Mouse (Mus musculus) thymus, adult 2 months (tissue): ENCODE results near the gene Arl4a. TPM values are rescaled to one million over a fixed set of nuclear protein-coding genes. Genes with fewer than 3 reads are reported as not detected.

Source experiments
- DNase-seq: peaks from one replicate; pipeline ENCODE4 v3.0.0; 2021
- H3K27ac ChIP-seq: fragments of 200-500 bp; 2 replicates; pipeline ENCODE4 v1.5.1; 2012; ENCODE audit warnings: low read length, control low read depth; ENCODE audit not compliant: control insufficient read depth, insufficient read depth
- H3K27me3 ChIP-seq: fragments of 200-500 bp; 2 replicates; pipeline ENCODE4 v1.6.1; 2012; ENCODE audit warnings: mild to moderate bottlenecking, low read length, moderate library complexity, mixed read lengths; ENCODE audit not compliant: control insufficient read depth, insufficient read depth
- H3K36me3 ChIP-seq: fragments of 200-500 bp; 2 replicates; pipeline ENCODE4 v1.6.1; 2012; ENCODE audit warnings: mild to moderate bottlenecking, low read length, moderate library complexity; ENCODE audit not compliant: control insufficient read depth, insufficient read depth
- H3K4me1 ChIP-seq: fragments of 200-500 bp; replicated peaks from 2 replicates; pipeline ENCODE4 v1.6.1; 2012; ENCODE audit warnings: low read length; ENCODE audit not compliant: control insufficient read depth, insufficient read depth
- H3K4me3 ChIP-seq: fragments of 200-500 bp; 2 replicates; pipeline ENCODE4 v1.5.1; 2012; ENCODE audit warnings: mild to moderate bottlenecking, low read length, control low read depth, moderate library complexity; ENCODE audit not compliant: control insufficient read depth, insufficient read depth
- CTCF ChIP-seq: fragments of 200-500 bp; IDR thresholded peaks from 2 replicates; pipeline ENCODE4 v1.5.1; 2012; ENCODE audit warnings: mild to moderate bottlenecking, control low read depth, low read length, moderate library complexity, borderline replicate concordance; ENCODE audit not compliant: control insufficient read depth, poor library complexity, insufficient read depth; ENCODE audit errors: extremely low read depth
- POLR2A ChIP-seq: fragments of 200-500 bp; IDR thresholded peaks from 2 replicates; pipeline ENCODE4 v1.6.1; 2012; ENCODE audit warnings: mild to moderate bottlenecking, low read length, control low read depth, moderate library complexity; ENCODE audit not compliant: control insufficient read depth, poor library complexity, insufficient read depth; ENCODE audit errors: extremely low read depth
- WGBS: fragments of 180-500 bp; shearing (Covaris S2); methylation state at CpG from one replicate; pipeline ENCODE4 v1.1.7; 2018; 5-methylcytosine and 5-hydroxymethylcytosine counted together
- polyA plus RNA-seq: library from polyadenylated mRNA; depleted of rRNA; stranded (reverse); fragments of >200 nt; gene quantifications from 2 replicates; pipeline ENCODE4 v1.2.3, GENCODE M21; 2012

Gene Arl4a
- polyA plus RNA-seq, 1 experiment, result 5.6 TPM

DNA sequence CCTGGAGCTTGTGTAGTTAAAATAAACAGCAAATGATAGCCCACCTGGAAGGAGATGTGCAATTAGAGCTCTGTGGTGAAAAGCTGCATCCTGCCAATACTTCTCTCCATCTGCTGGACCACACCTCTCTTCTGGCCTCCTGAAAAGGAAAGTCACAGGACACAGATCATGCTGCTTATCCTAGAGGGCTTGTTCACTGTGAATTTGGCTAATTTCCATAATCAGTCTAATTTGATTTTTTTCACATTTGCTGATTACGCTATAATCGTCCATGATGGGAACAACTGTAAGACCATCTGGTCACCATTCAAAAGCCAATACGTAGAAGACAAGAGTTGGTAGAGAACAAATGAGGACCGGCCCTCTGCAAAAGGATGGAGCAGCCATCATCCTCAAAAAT lies 50.6 kb downstream of the Arl4a start:
- Histone ChIP-seq H3K36me3 (no peaks in the 10 kb centered on the region), H3K27ac (no peak overlapping the region), H3K4me3 (no peak overlapping the region), H3K4me1 (no peaks in the 10 kb centered on the region), H3K27me3 (no peaks in the 10 kb centered on the region)
- TF ChIP-seq CTCF (no peak), POLR2A (no peak)
- 94% methylated on average over 4 of the region's 4 CpGs for whole genome bisulfite sequencing
- DNase-seq, result no peak

DNA sequence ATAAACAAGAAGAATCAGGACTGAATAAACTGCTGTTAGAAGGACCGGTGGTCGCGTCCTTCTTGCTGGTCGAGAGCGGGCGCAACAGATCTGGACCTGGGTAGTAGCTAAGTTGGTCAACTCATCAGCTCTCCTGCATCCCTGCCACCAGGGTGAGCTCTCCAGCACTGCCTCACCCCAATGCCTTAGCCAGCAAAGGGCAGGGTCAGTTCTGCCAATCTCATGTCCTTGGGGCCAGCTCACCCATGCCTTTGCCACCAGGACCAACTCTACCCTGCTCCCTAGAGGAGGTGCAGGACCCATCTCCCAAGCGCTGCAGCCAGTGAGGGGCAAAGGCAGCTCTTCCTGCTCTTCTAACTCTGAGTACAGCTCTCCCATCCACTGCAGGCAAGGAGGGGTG lies 52.2 kb downstream of the Arl4a start:
- Histone ChIP-seq H3K4me1 (no peaks in the 10 kb centered on the region), H3K36me3 (no peaks in the 10 kb centered on the region), H3K27ac (no peak overlapping the region), H3K4me3 (no peak overlapping the region), H3K27me3 (no peaks in the 10 kb centered on the region)
- DNase-seq, result no peak
- TF ChIP-seq POLR2A, result no peak
- no peak for TF ChIP-seq CTCF
- 98% methylated on average over 7 of the region's 7 CpGs for WGBS

DNA sequence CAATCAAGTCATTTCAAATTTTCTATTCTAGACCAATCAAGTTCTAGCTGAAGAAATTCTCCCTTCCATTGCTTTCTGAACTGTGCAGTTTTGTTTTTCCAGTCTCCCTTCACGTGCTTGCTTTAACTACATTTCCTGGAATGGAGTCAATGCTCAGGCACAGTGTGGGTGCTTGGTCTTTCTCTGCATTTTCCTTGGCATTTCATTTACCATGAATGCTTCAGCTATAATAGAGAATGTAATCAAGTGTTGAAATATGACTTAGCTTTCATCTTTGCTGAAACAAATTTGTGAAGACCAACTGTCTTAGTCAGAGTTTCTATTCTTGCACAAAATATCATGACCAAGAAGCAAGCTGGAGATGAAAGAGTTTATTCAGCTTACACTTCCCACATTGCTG lies 58.0 kb downstream of the Arl4a start:
- Histone ChIP-seq H3K27me3 (no peaks in the 10 kb centered on the region), H3K27ac (no peak overlapping the region), H3K4me1 (no peaks in the 10 kb centered on the region), H3K36me3 (no peaks in the 10 kb centered on the region), H3K4me3 (no peak overlapping the region)
- whole genome bisulfite sequencing, result 93% methylated on average over 1 of the region's 1 CpGs
- TF ChIP-seq POLR2A (no peak), CTCF (no peak)
- no peak for DNase-seq

DNA sequence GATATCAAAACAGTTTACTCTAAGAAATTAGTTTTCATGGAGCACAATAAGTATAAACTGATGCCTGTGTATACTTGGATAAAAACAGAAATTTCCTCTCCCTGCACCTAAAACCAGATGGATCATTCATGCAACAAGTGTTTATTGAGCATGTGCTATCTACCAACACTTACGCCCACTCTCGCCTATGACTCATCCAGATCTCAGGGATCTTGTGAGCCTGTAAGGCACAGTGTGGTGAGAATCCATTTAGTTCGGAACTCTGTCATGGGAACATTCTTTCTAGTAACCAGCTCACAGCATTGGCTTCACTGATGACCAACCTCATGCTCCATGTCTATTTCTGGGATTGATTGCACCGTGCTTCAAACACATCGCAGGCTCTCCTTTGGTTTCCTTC lies 58.8 kb downstream of the Arl4a start:
- Histone ChIP-seq H3K27me3 (no peaks in the 10 kb centered on the region), H3K27ac (no peak overlapping the region), H3K36me3 (no peaks in the 10 kb centered on the region), H3K4me1 (no peaks in the 10 kb centered on the region), H3K4me3 (no peak overlapping the region)
- 97% methylated on average over 5 of the region's 5 CpGs for WGBS
- TF ChIP-seq CTCF, result no peak
- TF ChIP-seq POLR2A, result no peak
- DNase-seq, result no peak

DNA sequence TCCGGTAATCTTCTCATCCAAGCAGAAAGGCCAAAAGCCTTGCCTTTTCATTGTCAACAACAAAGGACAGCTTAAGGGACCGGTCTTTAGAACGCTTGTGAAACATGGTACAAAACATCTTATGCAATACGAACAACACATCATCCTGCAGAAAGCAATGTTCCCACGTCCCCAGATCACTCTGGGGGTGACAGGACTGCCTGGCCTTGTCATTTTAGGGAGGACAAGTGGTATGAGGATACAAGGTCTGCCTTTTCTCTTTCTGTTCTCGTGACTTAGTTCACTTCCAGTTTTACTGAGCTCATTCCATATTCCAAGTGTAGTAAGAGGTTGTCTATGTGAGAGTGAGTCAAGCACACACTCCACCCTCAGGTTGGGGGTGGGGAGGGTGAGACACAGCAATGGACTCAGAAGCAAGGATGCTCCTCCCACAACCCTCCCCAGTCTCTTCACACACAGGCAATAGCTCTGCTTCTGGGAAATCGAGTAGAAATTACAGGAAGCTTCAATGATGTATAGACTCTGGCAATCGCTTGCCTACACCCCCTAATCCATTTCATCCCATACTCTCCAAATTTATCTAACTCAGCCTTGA lies 59.7 kb downstream of the Arl4a start:
- Histone ChIP-seq H3K4me1 (no peaks in the 10 kb centered on the region), H3K27ac (no peak overlapping the region), H3K36me3 (no peaks in the 10 kb centered on the region), H3K27me3 (no peaks in the 10 kb centered on the region), H3K4me3 (no peak overlapping the region)
- no peak for DNase-seq
- TF ChIP-seq CTCF, result no peak
- TF ChIP-seq POLR2A, result no peak
- WGBS, result 87% methylated on average over 8 of the region's 8 CpGs

DNA sequence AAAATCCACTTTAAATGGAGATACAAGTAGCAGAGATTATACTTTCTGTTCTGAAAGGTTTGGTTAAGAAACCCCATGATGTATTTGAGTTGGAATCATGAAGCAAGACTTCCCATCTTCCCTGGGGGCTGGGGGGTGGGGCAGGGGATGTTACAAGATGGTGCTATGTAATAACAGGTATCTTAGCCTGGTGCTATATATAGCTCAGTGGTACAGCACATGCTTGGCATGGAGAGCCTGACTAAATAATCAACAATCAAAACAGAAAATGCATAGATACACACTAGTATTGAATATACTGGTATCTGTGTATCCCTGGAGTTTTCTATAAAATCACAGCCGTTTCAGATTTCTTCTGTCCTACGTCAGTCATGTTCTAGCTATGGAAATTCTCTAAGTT lies 61.4 kb downstream of the Arl4a start:
- H3K27me3 ChIP-seq, result no peaks in the 10 kb centered on the region
- no peak for TF ChIP-seq POLR2A
- WGBS, result 90% methylated on average over 2 of the region's 2 CpGs
- no peaks in the 10 kb centered on the region for H3K36me3 ChIP-seq
- H3K4me1 ChIP-seq, result no peaks in the 10 kb centered on the region
- DNase-seq, result no peak
- no peak overlapping the region for H3K4me3 ChIP-seq
- no peak overlapping the region for H3K27ac ChIP-seq

DNA sequence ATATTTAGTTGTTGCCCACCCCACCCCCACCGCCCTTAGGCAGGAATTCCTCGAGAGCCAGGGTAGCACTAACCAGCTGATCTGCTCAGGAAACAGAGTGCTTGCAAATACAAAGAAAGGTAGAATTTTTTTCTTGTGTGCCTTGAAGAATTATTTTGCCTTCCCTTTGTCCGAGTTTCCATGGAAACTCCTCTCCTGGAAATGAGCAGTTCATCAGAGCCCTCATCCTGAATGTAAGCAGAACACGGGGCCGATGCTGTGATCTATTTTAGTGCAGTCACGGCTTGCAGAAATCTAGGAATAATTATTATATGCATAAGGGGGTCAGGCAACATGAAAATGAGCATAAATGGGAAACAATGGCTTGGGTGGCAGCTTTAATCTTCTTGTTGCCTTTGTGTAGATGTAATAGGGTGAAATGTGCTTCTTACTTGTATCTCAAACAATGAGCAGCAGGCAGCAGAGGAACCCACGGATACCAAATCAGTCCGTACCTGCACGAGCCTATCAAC lies 61.9 kb downstream of the Arl4a start:
- Histone ChIP-seq H3K4me1 (no peaks in the 10 kb centered on the region), H3K27ac (no peak overlapping the region), H3K27me3 (no peaks in the 10 kb centered on the region), H3K36me3 (no peaks in the 10 kb centered on the region), H3K4me3 (no peak overlapping the region)
- WGBS, result 88% methylated on average over 9 of the region's 9 CpGs
- DNase-seq, result no peak
- TF ChIP-seq POLR2A (no peak), CTCF (no peak)
